Comparison of ENCODE assay signal across 8 mouse cellular contexts in the genomic region with DNA sequence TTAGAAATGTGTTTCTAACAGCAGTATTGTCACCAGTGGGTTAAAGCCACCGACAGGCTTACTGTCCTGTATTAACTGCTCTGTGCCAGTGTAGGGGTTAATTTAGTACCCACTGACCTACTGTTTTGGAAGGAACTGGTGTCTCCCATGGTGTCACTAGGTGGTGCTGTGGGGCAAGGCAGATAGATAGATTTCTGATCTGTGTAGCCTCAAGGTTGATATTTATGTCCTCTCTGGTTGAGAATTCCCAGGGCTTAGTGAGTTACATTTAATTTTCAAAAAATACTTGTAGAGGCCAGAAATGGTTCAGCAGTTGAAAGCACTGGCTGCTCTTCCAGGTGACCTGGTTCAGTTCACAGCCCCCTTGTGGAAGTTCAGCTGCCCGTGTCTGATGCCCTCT. TPM values are rescaled to one million over a fixed set of nuclear protein-coding genes. Genes with fewer than 3 reads are reported as not detected.
DNase-seq lines count a peak whose midpoint lies in the region; ATAC-seq and TF ChIP-seq lines count a peak whose summit lies in the region.
"Had no signal": no experiment of that assay in that cellular context is flagged by ENCODE, and none has a peak within 500 bp of the region (broad histone marks: within the 10 kb centered on the region; RNA-seq: fewer than 3 reads in every experiment).

No protein-coding gene starts in this region.

- H3K9me3 ChIP-seq in liver, postnatal 0 days (ENCODE audit: low read length): no peaks in the 10 kb centered on the region

- H3K27me3 ChIP-seq in liver, postnatal 0 days (ENCODE audit: insufficient read depth, low read length): no peaks in the 10 kb centered on the region
- no peaks in the 10 kb centered on the region for H3K27me3 ChIP-seq in splenic B cell, adult 2 months (ENCODE audit: control insufficient read depth, insufficient read depth, low read length, poor library complexity, severe bottlenecking)
- H3K27me3 ChIP-seq: lung, embryonic 15.5 days had no signal

- no peak overlapping the region for H3K4me3 ChIP-seq in liver, postnatal 0 days (ENCODE audit: low read depth, low read length)
- H3K4me3 ChIP-seq: lung, embryonic 15.5 days had no signal

- H3K4me2 ChIP-seq in liver, postnatal 0 days (ENCODE audit: low read depth, low read length): no peak overlapping the region
- H3K4me2 ChIP-seq: lung, embryonic 15.5 days had no signal

- 57% methylated on average over 2 of the region's 2 CpGs for WGBS in liver, postnatal 0 days (ENCODE audit: insufficient replicate concordance)

- H3K4me1 ChIP-seq in liver, postnatal 0 days (ENCODE audit: insufficient read depth): peaks cover 4% of the 10 kb centered on the region

- no peak overlapping the region for H3K27ac ChIP-seq in liver, postnatal 0 days (ENCODE audit: low read depth)
- H3K27ac ChIP-seq: lung, embryonic 15.5 days had no signal

- no peak overlapping the region for H3K9ac ChIP-seq in liver, postnatal 0 days (replicated peaks)
- H3K9ac ChIP-seq: lung, embryonic 15.5 days had no signal

- peaks cover 61% of the 10 kb centered on the region for H3K36me3 ChIP-seq in liver, postnatal 0 days (replicated peaks; ENCODE audit: insufficient read depth, low read length)
- H3K36me3 ChIP-seq in splenic B cell, adult 2 months (ENCODE audit: control insufficient read depth, insufficient read depth, low read length, poor library complexity, severe bottlenecking): no peaks in the 10 kb centered on the region

- DNase-seq in left cerebral cortex, adult 18-20 months (ENCODE audit: low spot score in 2 of 2): peak; percentile 25 to 60
- no peak for DNase-seq in left cerebral cortex, adult 11 months (ENCODE audit: low spot score)
- peak; percentile 38 for DNase-seq in Muller cell, postnatal 12 days (ENCODE audit: inconsistent ontology term)
- peak; percentile 14 for DNase-seq in cerebellum, adult 11-12 months
- peak; percentile 45 for DNase-seq in gastrocnemius, postnatal 10 days
- peak; percentile 65 for DNase-seq in liver, postnatal 0 days
- peak; percentile 70 for DNase-seq in splenic B cell, adult 2 months (ENCODE audit: low read depth, low spot score)

- no peak for ATAC-seq in liver, postnatal 0 days

- TF ChIP-seq CTCF in liver, postnatal 0 days (IDR thresholded peaks at IDR 0.05; ENCODE audit: low read depth): peak; percentile 75

- TF ChIP-seq EP300 in liver, postnatal 0 days (IDR thresholded peaks at IDR 0.05; ENCODE audit: low read depth): no peak

RNA-seq across cellular contexts. Expression of a gene that starts 5.3 kb away (rescaled TPM):
- total RNA-seq in left cerebral cortex, adult 18-20 months (2021): 10 to 100 TPM; 24.5 to 26.9 TPM
- total RNA-seq in gastrocnemius, postnatal 10 days (2021): 10 to 100 TPM; 20.9 to 21.0 TPM
- polyA plus RNA-seq in liver, postnatal 0 days (2015; fragmentation: Nextera tagmentation; extraction: Ambion mirVana): 60.2 and 66.0 TPM in 2 replicates
